Mouse (Mus musculus) hindbrain, embryonic 12.5 days (tissue): ENCODE data around the gene P2ry2. TPM values are rescaled to one million over a fixed set of nuclear protein-coding genes. Genes with fewer than 3 reads are reported as not detected.
A peak's percentile ranks its signal among the peaks of the same experiment; 100 is the strongest.

Experiments
- ATAC-seq: fragments of 200-750 bp; cut with Nextera tagmentation; 2 replicates; pipeline ENCODE4 v1.8.0; 2017; ENCODE audit warnings: moderate TSS enrichment; ENCODE audit not compliant: low FRiP score
- H3K27ac ChIP-seq: fragments of 300-500 bp; sonication (generic); 2 replicates; pipeline ENCODE4 v1.5.1; 2016; ENCODE audit warnings: mild to moderate bottlenecking
- H3K27me3 ChIP-seq: fragments of 300-500 bp; sonication (generic); 2 replicates; pipeline ENCODE4 v1.6.1; 2016; ENCODE audit warnings: mild to moderate bottlenecking
- H3K36me3 ChIP-seq: fragments of 300-500 bp; sonication (generic); 2 replicates; pipeline ENCODE4 v1.6.1; 2016; ENCODE audit warnings: mild to moderate bottlenecking
- H3K4me1 ChIP-seq: fragments of 300-500 bp; sonication (generic); 2 replicates; pipeline ENCODE4 v1.6.1; 2016
- H3K4me2 ChIP-seq: fragments of 300-500 bp; sonication (generic); replicated peaks from 2 replicates; pipeline ENCODE4 v1.6.1; 2016; ENCODE audit warnings: mild to moderate bottlenecking
- H3K4me3 ChIP-seq: fragments of 300-500 bp; sonication (generic); 2 replicates; pipeline ENCODE4 v1.5.1; 2016; ENCODE audit warnings: mild to moderate bottlenecking
- H3K9ac ChIP-seq: fragments of 300-500 bp; sonication (generic); 2 replicates; pipeline ENCODE4 v1.6.1; 2016; ENCODE audit warnings: mild to moderate bottlenecking, moderate library complexity
- H3K9me3 ChIP-seq: fragments of 300-500 bp; sonication (generic); replicated peaks from 2 replicates; pipeline ENCODE4 v1.6.1; 2016; ENCODE audit warnings: mild to moderate bottlenecking
- WGBS: fragments of 180-500 bp; shearing (Covaris S2); methylation state at CpG from one replicate; pipeline ENCODE4 v1.1.7; 2016; 5-methylcytosine and 5-hydroxymethylcytosine counted together
- polyA plus RNA-seq: library from polyadenylated mRNA; unstranded; fragments of >200 nt; fragmentation: Nextera tagmentation; extraction: Ambion mirVana; gene quantifications from 2 replicates; pipeline ENCODE4 v1.2.1, GENCODE M21; 2016

Gene P2ry2
- polyA plus RNA-seq, 1 experiment from 2014 or later: 0.61 TPM

DNA sequence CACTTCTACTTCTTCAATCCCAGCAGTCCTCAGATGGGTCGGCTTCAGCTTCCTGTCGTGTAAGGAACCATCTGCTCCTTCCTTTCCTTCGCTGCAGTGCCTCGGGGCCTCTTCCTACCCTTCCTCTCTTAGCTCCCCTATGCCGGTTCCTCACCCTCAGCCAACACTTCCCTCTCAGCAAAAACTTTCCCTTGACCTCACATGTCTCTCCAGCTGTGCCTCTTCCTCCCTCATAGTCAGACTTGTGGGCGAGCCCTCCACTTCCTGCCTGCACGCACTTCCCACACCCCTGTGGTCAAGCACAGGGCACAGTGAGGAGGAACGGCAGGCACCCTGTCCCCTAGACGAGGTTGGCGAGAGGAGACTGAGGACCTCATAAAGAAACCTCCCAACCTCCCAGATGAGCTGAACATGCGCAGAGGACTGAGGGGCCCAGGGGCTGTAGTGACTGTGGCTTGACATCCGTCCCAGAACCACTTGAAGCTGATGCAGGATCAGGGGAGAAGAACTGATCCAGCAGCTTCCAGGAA lies 62.1 kb downstream of the P2ry2 start:
- Histone ChIP-seq H3K9ac (no peak overlapping the region), H3K36me3 (no peaks in the 10 kb centered on the region), H3K4me3 (no peak overlapping the region), H3K27me3 (0 out of 2 replicates have a peak, but pooled peaks cover 4% of the 10 kb centered on the region), H3K9me3 (no peaks in the 10 kb centered on the region), H3K4me1 (peaks cover 4% of the 10 kb centered on the region; the same call in 1 of the 2 replicates), H3K4me2 (no peak overlapping the region), H3K27ac (0 out of 2 replicates have a peak overlapping the region, but pooled peaks have one; percentile 13)
- WGBS: 62% methylated on average over 12 of the region's 12 CpGs
- no peak for ATAC-seq

DNA sequence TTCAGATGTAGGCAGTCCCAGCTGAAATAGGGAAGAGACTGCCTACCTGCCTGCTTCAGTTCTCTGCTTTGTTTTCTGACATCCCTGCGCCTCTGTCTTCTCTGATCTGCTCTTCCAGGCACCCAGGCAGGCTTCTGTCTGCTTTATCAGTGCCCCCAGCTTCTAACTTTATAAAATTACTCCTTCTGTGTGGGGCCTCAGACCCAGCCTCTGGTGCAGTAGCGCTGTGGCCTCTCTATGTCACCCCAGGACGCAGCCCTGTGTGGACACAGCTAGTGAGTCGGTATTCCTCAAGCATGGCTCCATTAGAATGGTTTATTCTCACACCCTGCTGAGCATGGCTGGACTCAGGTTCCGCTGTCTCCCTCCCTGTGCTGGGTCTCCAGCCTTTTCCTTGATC lies 62.6 kb downstream of the P2ry2 start:
- no peaks in the 10 kb centered on the region for H3K9me3 ChIP-seq
- no peak overlapping the region for H3K9ac ChIP-seq
- peak overlapping the region; percentile 13; the same call in 1 of the 2 replicates for H3K27ac ChIP-seq
- no peak overlapping the region for H3K4me2 ChIP-seq
- H3K4me1 ChIP-seq: peaks cover 4% of the 10 kb centered on the region; the same call in 1 of the 2 replicates
- WGBS: 52% methylated on average over 5 of the region's 5 CpGs
- no peak overlapping the region for H3K4me3 ChIP-seq
- H3K36me3 ChIP-seq: no peaks in the 10 kb centered on the region
- H3K27me3 ChIP-seq: 0 out of 2 replicates have a peak, but pooled peaks cover 4% of the 10 kb centered on the region
- ATAC-seq: no peak

Other genes starting within 250 kb of the P2ry2 start
- gene Relt, start 149.4 kb downstream of the P2ry2 start, polyA plus RNA-seq: 3.6 and 4.5 TPM in 2 replicates
- gene Arhgef17, start 80.8 kb downstream of the P2ry2 start, polyA plus RNA-seq: 9.1 and 9.6 TPM in 2 replicates
- gene P2ry6, start 38.2 kb downstream of the P2ry2 start, polyA plus RNA-seq: 2.8 and 3.1 TPM in 2 replicates
- 40.0 and 40.5 TPM in 2 replicates for gene Fchsd2, start 80.0 kb upstream of the P2ry2 start, polyA plus RNA-seq